Mouse (Mus musculus): ENCODE measurements around the gene Fgfr2.

DNA sequence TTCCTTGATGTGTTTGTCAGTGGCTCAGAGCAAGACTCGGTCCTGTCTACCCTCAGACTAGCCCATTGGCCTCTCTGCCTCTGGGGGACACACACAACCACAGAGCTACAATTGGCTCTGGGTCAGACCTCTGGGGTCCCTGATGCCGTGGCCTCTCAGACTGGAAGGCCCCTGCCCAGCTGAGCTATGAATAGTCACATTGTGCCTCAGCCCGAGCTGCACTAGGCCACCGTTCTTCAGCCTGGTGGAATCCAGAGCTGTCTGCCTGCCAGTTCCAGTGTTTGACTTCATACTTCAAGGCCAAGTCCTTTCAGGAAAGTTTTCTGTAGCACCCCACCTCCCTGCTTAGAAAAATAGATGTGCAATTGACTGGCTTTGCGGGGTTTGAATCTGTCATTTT, 434.4 kb downstream of the Fgfr2 start:
- no peak for TF ChIP-seq HCFC1 (IDR thresholded peaks at IDR 0.05; ENCODE audit: borderline replicate concordance, insufficient read depth, low read length)
- no peak for TF ChIP-seq ZC3H11A (IDR thresholded peaks at IDR 0.05; ENCODE audit: borderline replicate concordance, low read depth, low read length)
